Mouse (Mus musculus) MEL (cell line): ENCODE results near the gene Tmco4. TPM values are rescaled to one million over a fixed set of nuclear protein-coding genes. Genes with fewer than 3 reads are reported as not detected.

Experiments used
- DNase-seq: peaks from one replicate; pipeline ENCODE4 v3.0.0; 2011; ENCODE audit warnings: low read depth, low spot score
- H3K27ac ChIP-seq: 2 replicates; pipeline ENCODE4 v1.5.1; 2012; ENCODE audit warnings: low read depth, mild to moderate bottlenecking, control low read depth, low read length, moderate library complexity; ENCODE audit not compliant: control insufficient read depth
- H3K27me3 ChIP-seq, 2 experiments: fragments of 150-350 bp in 1 of 2; sonication (generic) in 1 of 2; 2 replicates each; pipeline ENCODE4 v1.6.1; 2012; ENCODE audit warnings: low read length in 2 of 2, mild to moderate bottlenecking in 2 of 2, improper control_type of control experiment in 1 of 2, moderate library complexity in 1 of 2; ENCODE audit not compliant: insufficient read depth in 2 of 2, control insufficient read depth in 1 of 2
- H3K36me3 ChIP-seq, 2 experiments: 2 replicates each; pipeline ENCODE4 v1.6.1; 2012 to 2014; ENCODE audit warnings: low read length in 2 of 2, improper control_type of control experiment in 1 of 2, inconsistent platforms in 1 of 2, mild to moderate bottlenecking in 1 of 2; ENCODE audit not compliant: insufficient read depth in 2 of 2, control insufficient read depth in 1 of 2
- H3K4me1 ChIP-seq, 2 experiments: fragments of 150-350 bp in 1 of 2; sonication (generic) in 1 of 2; 2 replicates each; pipeline ENCODE4 v1.6.1; 2012; ENCODE audit warnings: low read length in 2 of 2, improper control_type of control experiment in 1 of 2, mild to moderate bottlenecking in 1 of 2; ENCODE audit not compliant: insufficient read depth in 2 of 2, control insufficient read depth in 1 of 2
- H3K4me3 ChIP-seq, 2 experiments: fragments of 150-350 bp in 1 of 2; sonication (generic) in 1 of 2; 2 replicates each; pipeline ENCODE4 v1.5.1; 2012; ENCODE audit warnings: low read depth in 2 of 2, low read length in 2 of 2, mild to moderate bottlenecking in 2 of 2, moderate library complexity in 2 of 2, control low read depth in 1 of 2, improper control_type of control experiment in 1 of 2; ENCODE audit not compliant: control insufficient read depth in 1 of 2, insufficient read depth in 1 of 2
- H3K79me2 ChIP-seq: 2 replicates; pipeline ENCODE4 v1.6.1; 2012; ENCODE audit warnings: mild to moderate bottlenecking, low read length, moderate library complexity; ENCODE audit not compliant: control insufficient read depth, poor library complexity, insufficient read depth
- H3K9ac ChIP-seq: 2 replicates; pipeline ENCODE4 v1.6.1; 2012; ENCODE audit warnings: low read depth, mild to moderate bottlenecking, control low read depth, low read length, moderate library complexity; ENCODE audit not compliant: control insufficient read depth, poor library complexity, severe bottlenecking
- H3K9me3 ChIP-seq: fragments of 150-350 bp; sonication (generic); replicated peaks from 2 replicates; pipeline ENCODE4 v1.6.1; 2012; ENCODE audit warnings: mild to moderate bottlenecking, low read length, improper control_type of control experiment, moderate library complexity; ENCODE audit not compliant: insufficient read depth
- E2F4 ChIP-seq: IDR thresholded peaks from 2 replicates; pipeline ENCODE4 v1.6.1; 2011; ENCODE audit warnings: low read depth, low read length, improper control_type of control experiment, borderline replicate concordance
- EP300 ChIP-seq, 2 experiments: IDR thresholded peaks; 2 replicates each; pipeline ENCODE4 v1.6.1; 2011; ENCODE audit warnings: improper control_type of control experiment in 2 of 2, low read length in 2 of 2, low read depth in 1 of 2, mild to moderate bottlenecking in 1 of 2
- GABPA ChIP-seq: IDR thresholded peaks from 2 replicates; pipeline ENCODE4 v1.6.1; 2012; ENCODE audit warnings: low read depth, mild to moderate bottlenecking, inconsistent platforms, low read length, improper control_type of control experiment, moderate library complexity
- GATA1 ChIP-seq: IDR thresholded peaks from 2 replicates; pipeline ENCODE4 v1.6.1; 2011; ENCODE audit warnings: low read depth, low read length, improper control_type of control experiment
- JUND ChIP-seq: IDR thresholded peaks from 2 replicates; pipeline ENCODE4 v1.6.1; 2011; ENCODE audit warnings: low read depth, mild to moderate bottlenecking, improper control_type of control experiment, low read length
- KAT2A ChIP-seq: conservative IDR thresholded peaks from 2 replicates; pipeline ENCODE4 v1.6.1; 2012; ENCODE audit warnings: low read depth, low read length, improper control_type of control experiment, inconsistent platforms
- NRF1 ChIP-seq: IDR thresholded peaks from 2 replicates; pipeline ENCODE4 v1.6.1; 2014; ENCODE audit warnings: low read depth, mild to moderate bottlenecking, inconsistent platforms, low read length, improper control_type of control experiment, moderate library complexity; ENCODE audit not compliant: poor library complexity, insufficient read depth, severe bottlenecking
- POLR2A ChIP-seq, 2 experiments: IDR thresholded peaks; 2 replicates each; pipeline ENCODE4 v1.6.1; 2011 to 2012; ENCODE audit warnings: low read length in 2 of 2, mild to moderate bottlenecking in 2 of 2, control low read depth in 1 of 2, improper control_type of control experiment in 1 of 2, low read depth in 1 of 2, moderate library complexity in 1 of 2; ENCODE audit not compliant: control insufficient read depth in 1 of 2, insufficient read depth in 1 of 2, poor library complexity in 1 of 2
- RAD21 ChIP-seq: IDR thresholded peaks from 2 replicates; pipeline ENCODE4 v1.6.1; 2011; ENCODE audit warnings: mild to moderate bottlenecking, low read depth, low read length, improper control_type of control experiment
- RCOR1 ChIP-seq: IDR thresholded peaks from 2 replicates; pipeline ENCODE4 v1.6.1; 2012; ENCODE audit warnings: low read depth, mild to moderate bottlenecking, inconsistent platforms, low read length, improper control_type of control experiment
- TAL1 ChIP-seq: IDR thresholded peaks from 2 replicates; pipeline ENCODE4 v1.6.1; 2012; ENCODE audit warnings: mild to moderate bottlenecking, inconsistent platforms, low read length, moderate library complexity, mixed read lengths
- TCF12 ChIP-seq: IDR thresholded peaks from 2 replicates; pipeline ENCODE4 v1.6.1; 2014; ENCODE audit warnings: low read depth, mild to moderate bottlenecking, inconsistent platforms, low read length, improper control_type of control experiment, moderate library complexity
- ZC3H11A ChIP-seq: IDR thresholded peaks from 2 replicates; pipeline ENCODE4 v1.6.1; 2012; ENCODE audit warnings: low read depth, mild to moderate bottlenecking, inconsistent platforms, low read length, improper control_type of control experiment
- ZMIZ1 ChIP-seq: IDR thresholded peaks from 2 replicates; pipeline ENCODE4 v1.6.1; 2012; ENCODE audit warnings: low read depth, mild to moderate bottlenecking, inconsistent platforms, low read length, improper control_type of control experiment, moderate library complexity
- ZNF384 ChIP-seq: IDR thresholded peaks from 2 replicates; pipeline ENCODE4 v1.6.1; 2012; ENCODE audit warnings: low read depth, mild to moderate bottlenecking, inconsistent platforms, low read length, improper control_type of control experiment
- polyA plus RNA-seq, 2 experiments: library from polyadenylated mRNA; stranded (reverse) in 1 of 2; unstranded in 1 of 2; fragments of >175 nt in 1 of 2; fragments of >200 nt in 1 of 2; gene quantifications; 2 replicates each; pipeline versions ENCODE4 v1.2.1 to v1.2.4; 2012; ENCODE audit warnings: low replicate concordance in 2 of 2, low read depth in 1 of 2; ENCODE audit not compliant: insufficient read length in 2 of 2, insufficient read depth in 1 of 2, missing spikeins in 1 of 2
- total RNA-seq: library from RNA; depleted of rRNA; stranded (reverse); fragments of 300-350 nt; gene quantifications from 2 replicates; pipeline ENCODE4 v1.2.3, GENCODE M21; 2012

Tmco4 gene
- total and polyA plus RNA-seq, 3 experiments: 16.5 to 24.7 TPM; not detected in 1

- Histone ChIP-seq H3K4me3 (no peak overlapping the region), H3K79me2 (no peaks in the 10 kb centered on the region), H3K4me1 (no peaks in the 10 kb centered on the region), H3K9ac (no peak overlapping the region), H3K36me3 (no peaks in the 10 kb centered on the region), H3K27ac (no peak overlapping the region), H3K27me3 (no peaks in the 10 kb centered on the region), H3K9me3 (no peaks in the 10 kb centered on the region)
- no peak for TF ChIP-seq ZC3H11A
- TF ChIP-seq TCF12: no peak
- no peak for TF ChIP-seq GABPA
- no peak for DNase-seq
These were observed 92.1 kb downstream of the Tmco4 start for GRCm38 (mm10) chr4:139064831-139065230.

- no peak overlapping the region for H3K4me3 ChIP-seq
- no peaks in the 10 kb centered on the region for H3K27me3 ChIP-seq
- H3K36me3 ChIP-seq: no peaks in the 10 kb centered on the region
- no peak overlapping the region for H3K9ac ChIP-seq
- H3K9me3 ChIP-seq: no peaks in the 10 kb centered on the region
- no peaks in the 10 kb centered on the region for H3K4me1 ChIP-seq
- TF ChIP-seq E2F4 (no peak), NRF1 (no peak), ZNF384 (0 out of 2 replicates have a peak, but pooled peaks have one; percentile 8)
- no peak overlapping the region for H3K27ac ChIP-seq
- no peaks in the 10 kb centered on the region for H3K79me2 ChIP-seq
- DNase-seq: no peak
These were observed 95.6 kb downstream of the Tmco4 start for GRCm38 (mm10) chr4:139068287-139068686.

- no peak overlapping the region for H3K9ac ChIP-seq
- no peaks in the 10 kb centered on the region for H3K4me1 ChIP-seq
- no peak for TF ChIP-seq POLR2A (IDR thresholded peaks at IDR 0.05; ENCODE audit: control insufficient read depth in 1 of 2, insufficient read depth in 1 of 2, low read depth in 1 of 2, low read length in 2 of 2, poor library complexity in 1 of 2)
- TF ChIP-seq ZMIZ1: no peak
- no peak for TF ChIP-seq GATA1
- no peak for TF ChIP-seq JUND
- TF ChIP-seq TAL1: no peak
- no peak for TF ChIP-seq EP300 (IDR thresholded peaks at IDR 0.05; ENCODE audit: low read depth in 1 of 2, low read length in 2 of 2)
- TF ChIP-seq ZC3H11A: no peak
- no peak for TF ChIP-seq TCF12
- TF ChIP-seq RAD21: no peak
- TF ChIP-seq RCOR1: no peak
- TF ChIP-seq KAT2A: no peak
- TF ChIP-seq, all 39 proteins: peak for 0
- no peak for DNase-seq
- Histone ChIP-seq H3K4me3 (no peak overlapping the region), H3K27ac (no peak overlapping the region), H3K9me3 (no peaks in the 10 kb centered on the region), H3K27me3 (no peaks in the 10 kb centered on the region), H3K36me3 (no peaks in the 10 kb centered on the region), H3K79me2 (no peaks in the 10 kb centered on the region)
These were observed 101.4 kb downstream of the Tmco4 start for GRCm38 (mm10) chr4:139074060-139074459.
